Mouse (Mus musculus) thymus, adult 2 months (tissue): Measurements from ENCODE around the gene Ssna1.

Experiments
- CTCF ChIP-seq: fragments of 200-500 bp; IDR thresholded peaks from 2 replicates; pipeline ENCODE4 v1.5.1; 2012; ENCODE audit warnings: mild to moderate bottlenecking, control low read depth, low read length, moderate library complexity, borderline replicate concordance; ENCODE audit not compliant: control insufficient read depth, poor library complexity, insufficient read depth; ENCODE audit errors: extremely low read depth
- POLR2A ChIP-seq: fragments of 200-500 bp; IDR thresholded peaks from 2 replicates; pipeline ENCODE4 v1.6.1; 2012; ENCODE audit warnings: mild to moderate bottlenecking, low read length, control low read depth, moderate library complexity; ENCODE audit not compliant: control insufficient read depth, poor library complexity, insufficient read depth; ENCODE audit errors: extremely low read depth

GRCm38 (mm10) chr2:25310180-25310579 lies 37.9 kb upstream of the Ssna1 start:
- TF ChIP-seq POLR2A (no peak), CTCF (no peak)
